Mouse (Mus musculus) heart, embryonic 11.5 days (tissue): ENCODE data around the gene Dusp18. TPM values are rescaled to one million over a fixed set of nuclear protein-coding genes. Genes with fewer than 3 reads are reported as not detected.

Experiments used
- ATAC-seq: fragments of 200-750 bp; cut with Nextera tagmentation; replicated peaks from 2 replicates; pipeline ENCODE4 v1.8.0; 2017; ENCODE audit warnings: moderate library complexity; ENCODE audit not compliant: insufficient number of reproducible peaks, low FRiP score, low TSS enrichment
- H3K27ac ChIP-seq: fragments of 300-500 bp; sonication (generic); 2 replicates; pipeline ENCODE4 v1.5.1; 2014; ENCODE audit warnings: mild to moderate bottlenecking, low read depth, low read length
- H3K27me3 ChIP-seq: fragments of 300-500 bp; sonication (generic); 2 replicates; pipeline ENCODE4 v1.6.1; 2014; ENCODE audit warnings: mild to moderate bottlenecking, low read length, mixed read lengths; ENCODE audit not compliant: control insufficient read depth, insufficient read depth
- H3K36me3 ChIP-seq: fragments of 300-500 bp; sonication (generic); 2 replicates; pipeline ENCODE4 v1.6.1; 2014; ENCODE audit warnings: mild to moderate bottlenecking, low read length, moderate library complexity, mixed read lengths; ENCODE audit not compliant: control insufficient read depth, insufficient read depth
- H3K4me1 ChIP-seq: fragments of 300-500 bp; sonication (generic); 2 replicates; pipeline ENCODE4 v1.6.1; 2014; ENCODE audit warnings: low read length; ENCODE audit not compliant: control insufficient read depth, insufficient read depth
- H3K4me2 ChIP-seq: fragments of 300-500 bp; sonication (generic); 2 replicates; pipeline ENCODE4 v1.6.1; 2014; ENCODE audit warnings: mild to moderate bottlenecking, moderate library complexity
- H3K4me3 ChIP-seq: fragments of 300-500 bp; sonication (generic); 2 replicates; pipeline ENCODE4 v1.5.1; 2014; ENCODE audit warnings: low read depth, low read length
- H3K9ac ChIP-seq: fragments of 300-500 bp; sonication (generic); 2 replicates; pipeline ENCODE4 v1.6.1; 2014; ENCODE audit warnings: mild to moderate bottlenecking, low read depth, low read length, moderate library complexity
- H3K9me3 ChIP-seq: fragments of 300-500 bp; sonication (generic); replicated peaks from 2 replicates; pipeline ENCODE4 v1.6.1; 2016; ENCODE audit warnings: low read length; ENCODE audit not compliant: control insufficient read depth
- WGBS: fragments of 180-500 bp; shearing (Covaris S2); extraction: QIAGEN DNeasy Blood & Tissue Kit; methylation state at CpG from one replicate; pipeline ENCODE4 v1.1.7; 2014; ENCODE audit not compliant: insufficient replicate concordance; 5-methylcytosine and 5-hydroxymethylcytosine counted together
- polyA plus RNA-seq: library from polyadenylated mRNA; unstranded; fragments of >200 nt; fragmentation: Nextera tagmentation; extraction: Ambion mirVana; gene quantifications from 2 replicates; pipeline ENCODE4 v1.2.1, GENCODE M21; 2014

The Dusp18 gene
- polyA plus RNA-seq, 1 experiment from 2014 or later, result 12.2 TPM

DNA sequence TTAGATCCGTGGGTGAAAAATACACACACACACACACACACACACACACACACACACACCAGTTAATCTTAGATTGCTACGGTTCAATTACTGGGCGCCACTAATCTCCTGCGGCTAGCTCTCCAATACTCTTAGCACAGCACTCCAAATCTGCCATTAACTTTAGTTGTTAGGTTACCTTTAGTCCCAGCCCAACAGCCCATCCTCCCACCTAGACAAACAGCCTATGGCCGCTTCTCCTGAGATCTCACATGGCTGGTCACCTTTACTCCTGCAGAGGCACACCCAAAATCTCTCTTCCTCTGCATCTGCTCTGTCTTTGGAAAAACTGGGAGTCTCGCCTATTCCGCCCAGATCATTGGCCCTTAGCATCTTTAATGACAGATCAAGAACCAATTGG, 46.3 kb downstream of the Dusp18 start:
- H3K4me3 ChIP-seq, result no peak overlapping the region
- H3K27ac ChIP-seq, result no peak overlapping the region
- WGBS, result 85% methylated on average over 7 of the region's 7 CpGs
- H3K36me3 ChIP-seq, result no peaks in the 10 kb centered on the region
- no peak for ATAC-seq
- no peak overlapping the region for H3K9ac ChIP-seq
- no peak overlapping the region for H3K4me2 ChIP-seq
- H3K4me1 ChIP-seq, result no peaks in the 10 kb centered on the region
- H3K27me3 ChIP-seq, result no peaks in the 10 kb centered on the region
- H3K9me3 ChIP-seq, result no peaks in the 10 kb centered on the region

GRCm38 (mm10) chr11:3946386-3946785, 51.3 kb downstream of the Dusp18 start:
- H3K4me3 ChIP-seq, result no peak overlapping the region
- H3K4me2 ChIP-seq, result no peak overlapping the region
- H3K9me3 ChIP-seq, result no peaks in the 10 kb centered on the region
- H3K36me3 ChIP-seq, result no peaks in the 10 kb centered on the region
- no peak for ATAC-seq
- no peak overlapping the region for H3K9ac ChIP-seq
- WGBS, result 25% methylated on average over 1 of the region's 1 CpGs
- H3K4me1 ChIP-seq, result no peaks in the 10 kb centered on the region
- H3K27ac ChIP-seq, result no peak overlapping the region
- H3K27me3 ChIP-seq, result no peaks in the 10 kb centered on the region

Other genes starting within 250 kb of the Dusp18 start
- 19.6 and 22.2 TPM in 2 replicates for gene Morc2a, start 246.0 kb upstream of the Dusp18 start, polyA plus RNA-seq
- gene Osbp2, start 31.3 kb upstream of the Dusp18 start, polyA plus RNA-seq, result 0.13 and 0.23 TPM in 2 replicates
- not detected in 2 replicates for gene 4921536K21Rik, start 142 bp upstream of the Dusp18 start, polyA plus RNA-seq
- 2.9 and 3.0 TPM in 2 replicates for gene Slc35e4, start 19.4 kb downstream of the Dusp18 start, polyA plus RNA-seq
- 71.2 and 72.5 TPM in 2 replicates for gene Tcn2, start 36.9 kb downstream of the Dusp18 start, polyA plus RNA-seq
- gene Pes1, start 68.7 kb downstream of the Dusp18 start, polyA plus RNA-seq, result 48.2 and 51.5 TPM in 2 replicates
- gene 4930556J24Rik, start 81.5 kb downstream of the Dusp18 start, polyA plus RNA-seq, result 0.17 and 0.18 TPM in 2 replicates
- gene Gal3st1, start 88.4 kb downstream of the Dusp18 start, polyA plus RNA-seq, result 0.14 and 0.19 TPM in 2 replicates
- gene Sec14l4, start 136.2 kb downstream of the Dusp18 start, polyA plus RNA-seq, result not detected in 2 replicates
- gene Sec14l3, start 169.6 kb downstream of the Dusp18 start, polyA plus RNA-seq, result not detected in 2 replicates
- 20.8 and 21.0 TPM in 2 replicates for gene Mtfp1, start 200.2 kb downstream of the Dusp18 start, polyA plus RNA-seq
- gene Sec14l2, start 228.2 kb downstream of the Dusp18 start, polyA plus RNA-seq, result 0.93 and 1.1 TPM in 2 replicates
- gene Rnf215, start 240.0 kb downstream of the Dusp18 start, polyA plus RNA-seq, result 13.7 and 15.3 TPM in 2 replicates